ENCODE assay signal across 24 mouse cellular contexts in the genomic region with DNA sequence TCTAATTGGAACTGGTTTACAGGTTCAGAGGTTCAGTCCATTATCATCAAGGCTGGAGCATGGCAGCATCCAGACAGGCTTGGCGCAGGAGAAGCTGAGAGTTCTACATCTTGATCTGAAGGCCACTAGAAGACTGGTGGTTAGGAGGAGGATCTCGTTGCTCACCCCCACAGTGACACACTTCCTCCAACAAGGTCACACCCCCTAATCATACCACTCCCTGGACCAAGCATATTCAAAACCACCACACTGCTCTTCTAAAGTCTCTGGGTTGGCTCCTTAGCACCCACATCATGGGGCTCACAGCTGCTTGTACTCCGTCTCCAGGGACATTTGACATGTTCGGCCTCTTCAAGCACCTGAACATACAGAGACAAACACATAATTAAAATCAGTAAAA. TPM values are rescaled to one million over a fixed set of nuclear protein-coding genes. Genes with fewer than 3 reads are reported as not detected.
DNase-seq lines count a peak whose midpoint lies in the region; ATAC-seq and TF ChIP-seq lines count a peak whose summit lies in the region.
"Had no signal": no experiment of that assay in that cellular context is flagged by ENCODE, and none has a peak within 500 bp of the region (broad histone marks: within the 10 kb centered on the region; RNA-seq: fewer than 3 reads in every experiment).

No protein-coding gene starts in this region.

- peak; percentile 65 for DNase-seq in CH12.LX (ENCODE audit: extremely low read depth)
- no peak for DNase-seq in left cerebral cortex, adult 18-20 months (ENCODE audit: low spot score in 2 of 2)
- no peak for DNase-seq in retina, embryonic 14.5 days (ENCODE audit: low spot score)
- DNase-seq in urinary bladder, postnatal 10 days (ENCODE audit: low spot score), result no peak
- DNase-seq: adrenal gland, adult 2 months; adrenal gland, postnatal 10 days; adrenal gland, postnatal 36 days; B cell, adult 2 months; cerebellum, adult 11 months; cerebellum, adult 18-20 months; cerebellum, adult 8-10 months; cerebellum, adult 9-11 months; cerebellum, postnatal 14 days; cerebellum, postnatal 36 days; forebrain, postnatal 0 days had no signal

- no peak for TF ChIP-seq RAD21 in CH12.LX (IDR thresholded peaks at IDR 0.05; ENCODE audit: low read depth, low read length)

- H3K27ac ChIP-seq in CH12.LX (ENCODE audit: insufficient read depth, low read depth) (no peak overlapping the region), macrophage (peak overlapping the region; percentile 15; the same call in 1 of the 2 replicates)
- no peak overlapping the region for H3K27ac ChIP-seq in midbrain, embryonic 16.5 days (ENCODE audit: low read length)
- H3K27ac ChIP-seq: embryonic facial prominence, embryonic 10.5 days; embryonic facial prominence, embryonic 12.5 days; forebrain, embryonic 13.5 days; forebrain, embryonic 15.5 days had no signal

- dilution Hi-C loops in CH12.LX (cut with MboI; ENCODE audit: extremely low pct_ligation_motif_present, extremely low pct_unique_long_range_greater_than_20kb, low sequenced_read_pairs), result no loop called here

- no peaks in the 10 kb centered on the region for H3K79me2 ChIP-seq in CH12.LX (replicated peaks; ENCODE audit: control insufficient read depth, extremely low read depth, insufficient read depth, poor library complexity, severe bottlenecking)
- H3K79me2 ChIP-seq in macrophage (ENCODE audit: inconsistent target), result no peaks in the 10 kb centered on the region

- TF ChIP-seq POLR2A in CH12.LX (IDR thresholded peaks at IDR 0.05; ENCODE audit: low read depth, low read length), result peak; percentile 41

- no peaks in the 10 kb centered on the region for H3K27me3 ChIP-seq in CH12.LX (replicated peaks)
- H3K27me3 ChIP-seq in midbrain, embryonic 16.5 days (ENCODE audit: control insufficient read depth, insufficient read depth, low read depth, low read length), result no peaks in the 10 kb centered on the region
- H3K27me3 ChIP-seq: embryonic facial prominence, embryonic 12.5 days; forebrain, embryonic 13.5 days; forebrain, embryonic 15.5 days had no signal

- peak; percentile 85 for ATAC-seq in common myeloid progenitor, adult 5-6 weeks (replicated peaks; ENCODE audit: low read depth, poor library complexity, severe bottlenecking)
- peak; percentile 77 for ATAC-seq in megakaryocyte progenitor cell, adult 5-6 weeks (replicated peaks; ENCODE audit: poor library complexity)
- ATAC-seq in midbrain, embryonic 16.5 days, result no peak
- ATAC-seq: CD4-positive, CD25-positive, alpha-beta regulatory T cell, adult 4 months; forebrain, embryonic 13.5 days; forebrain, embryonic 15.5 days; forebrain, postnatal 0 days had no signal

- WGBS in macrophage (ENCODE audit: missing documents), result 67% methylated on average over 4 of the region's 4 CpGs
- 89% methylated on average over 4 of the region's 4 CpGs for WGBS in midbrain, embryonic 16.5 days

- H3K9me3 ChIP-seq in CH12.LX (replicated peaks; ENCODE audit: low read length), result no peaks in the 10 kb centered on the region
- H3K9me3 ChIP-seq in midbrain, embryonic 16.5 days (replicated peaks; ENCODE audit: control insufficient read depth, low read length, poor library complexity, severe bottlenecking), result no peaks in the 10 kb centered on the region
- H3K9me3 ChIP-seq: embryonic facial prominence, embryonic 10.5 days; embryonic facial prominence, embryonic 12.5 days; forebrain, embryonic 13.5 days; forebrain, embryonic 15.5 days had no signal

- H3K36me3 ChIP-seq in CH12.LX (replicated peaks in 1 of 2; ENCODE audit: control insufficient read depth in 1 of 2, insufficient read depth in 1 of 2, low read length in 1 of 2) (no peaks in the 10 kb centered on the region), macrophage (ENCODE audit: inconsistent target) (no peaks in the 10 kb centered on the region)
- H3K36me3 ChIP-seq in midbrain, embryonic 16.5 days (ENCODE audit: control insufficient read depth, insufficient read depth, low read length), result no peaks in the 10 kb centered on the region
- H3K36me3 ChIP-seq: embryonic facial prominence, embryonic 10.5 days; embryonic facial prominence, embryonic 12.5 days; forebrain, embryonic 15.5 days had no signal

- H3K4me3 ChIP-seq in CH12.LX (replicated peaks in 1 of 3; ENCODE audit: low read depth in 2 of 3, low read length in 2 of 3, poor library complexity in 1 of 3) (peak overlapping the region in 1 of 3 experiments; percentile 42), macrophage (ENCODE audit: inconsistent target) (no peak overlapping the region)
- no peak overlapping the region for H3K4me3 ChIP-seq in midbrain, embryonic 16.5 days (ENCODE audit: low read depth, low read length)
- H3K4me3 ChIP-seq: embryonic facial prominence, embryonic 10.5 days; embryonic facial prominence, embryonic 12.5 days; forebrain, embryonic 13.5 days; forebrain, embryonic 15.5 days had no signal

- in situ Hi-C loops in CH12.LX (cut with MboI; ENCODE audit: low pct_ligation_motif_present, low pct_unique_long_range_greater_than_20kb, low sequenced_read_pairs), result no loop called here

- TF ChIP-seq CTCF in CH12.LX (conservative IDR thresholded peaks at IDR 0.05 in 1 of 2, IDR thresholded peaks at IDR 0.05 in 1 of 2; ENCODE audit: low read depth in 2 of 2, low read length in 2 of 2), result no peak

- H3K4me2 ChIP-seq in CH12.LX (ENCODE audit: insufficient read depth, low read depth, poor library complexity, severe bottlenecking), result 0 out of 2 replicates have a peak overlapping the region, but pooled peaks have one; percentile 18
- no peak overlapping the region for H3K4me2 ChIP-seq in midbrain, embryonic 16.5 days (ENCODE audit: low read length)
- H3K4me2 ChIP-seq: embryonic facial prominence, embryonic 12.5 days; forebrain, embryonic 13.5 days; forebrain, embryonic 15.5 days had no signal

- no peak for TF ChIP-seq EP300 in CH12.LX (IDR thresholded peaks at IDR 0.05; ENCODE audit: low read length)

- no peak overlapping the region for H3K9ac ChIP-seq in CH12.LX (ENCODE audit: insufficient read depth, low read depth)
- H3K9ac ChIP-seq in midbrain, embryonic 16.5 days (ENCODE audit: low read depth, low read length), result no peak overlapping the region
- H3K9ac ChIP-seq: embryonic facial prominence, embryonic 12.5 days; forebrain, embryonic 13.5 days; forebrain, embryonic 15.5 days; forebrain, postnatal 0 days had no signal

- peaks cover 0 to 12% of the 10 kb centered on the region in 2 experiments; a peak in 3 of 4 replicates for H3K4me1 ChIP-seq in CH12.LX (ENCODE audit: control insufficient read depth in 1 of 2, insufficient read depth in 2 of 2)
- H3K4me1 ChIP-seq in midbrain, embryonic 16.5 days (ENCODE audit: control insufficient read depth, insufficient read depth, low read length), result no peaks in the 10 kb centered on the region
- H3K4me1 ChIP-seq: embryonic facial prominence, embryonic 12.5 days; forebrain, embryonic 13.5 days; forebrain, embryonic 15.5 days had no signal

TF ChIP-seq in CH12.LX, 34 proteins besides CTCF, POLR2A, EP300 and RAD21:
- TF ChIP-seq ZNF384 (IDR thresholded peaks at IDR 0.05; ENCODE audit: low read depth, low read length) (no peak), TBP (conservative IDR thresholded peaks at IDR 0.05; ENCODE audit: low read depth, low read length) (0 out of 2 replicates have a peak, but pooled peaks have one; percentile 50), TCF12 (IDR thresholded peaks at IDR 0.05; ENCODE audit: low read depth, low read length) (peak; percentile 47; the same call in 1 of the 2 replicates), RCOR1 (conservative IDR thresholded peaks at IDR 0.05; ENCODE audit: low read depth, low read length) (no peak), NELFE (IDR thresholded peaks at IDR 0.05; ENCODE audit: low read depth, low read length) (0 out of 2 replicates have a peak, but pooled peaks have one; percentile 11)

RNA-seq across cellular contexts. Expression of a gene that starts 9.4 kb away (rescaled TPM):
- total RNA-seq in CH12.LX (2012; rRNA removed) (82.6 and 91.9 TPM in 2 replicates), CH12.LX (2014; rRNA removed) (57.8 and 61.4 TPM in 2 replicates)
- polyA plus RNA-seq in CH12.LX (2012; ENCODE audit: insufficient read length, low read depth) (110 and 132 TPM in 2 replicates), macrophage (2018) (47.6 to 53.3 TPM (median 51.0 TPM) in 3 replicates)
- total RNA-seq in common myeloid progenitor, adult 5-6 weeks (2017), result 139 and 149 TPM in 2 replicates
- total RNA-seq in macrophage (2018; cell fraction: chromatin; rRNA removed), result 100 to 1,000 TPM in 8 of 26 experiments, 10 to 100 TPM in 18; 24.8 to 132 (median 79.3) TPM
- 10 to 100 TPM; 31.2 to 53.9 (median 45.2) TPM for total RNA-seq in macrophage (2018; cell fraction: cytosol; rRNA removed)
- total RNA-seq in macrophage (2018; cell fraction: nucleus; rRNA removed), result 10 to 100 TPM; 29.5 to 79.0 (median 44.0) TPM
- total RNA-seq in megakaryocyte progenitor cell, adult 5-6 weeks (2015), result 52.4 and 69.7 TPM in 2 replicates
- total RNA-seq in megakaryocyte progenitor cell, adult 5-6 weeks (2017), result 95.0 and 96.0 TPM in 2 replicates
- polyA plus RNA-seq in midbrain, embryonic 16.5 days (2015; fragmentation: Nextera tagmentation; extraction: Ambion mirVana), result 75.1 and 78.2 TPM in 2 replicates
- 10 to 100 TPM; 58.3 to 59.1 TPM for total RNA-seq in left cerebral cortex, adult 18-20 months (2021)

RNA-seq across cellular contexts. Expression of a gene that starts 20.5 kb away (rescaled TPM):
- total RNA-seq in CH12.LX (2012; rRNA removed), result 1.4 and 2.7 TPM in 2 replicates
- 2.8 and 3.1 TPM in 2 replicates for total RNA-seq in CH12.LX (2014; rRNA removed)
- 1.0 and 1.1 TPM in 2 replicates for polyA plus RNA-seq in CH12.LX (2012; ENCODE audit: insufficient read length, low read depth)
- 0.39 and 0.64 TPM in 2 replicates for total RNA-seq in common myeloid progenitor, adult 5-6 weeks (2017)
- total RNA-seq in macrophage (2018; cell fraction: chromatin; rRNA removed), result under 1 TPM in 9 of 26 experiments, not detected in 17; 0.19 to 0.86 (median 0.31) TPM
- under 1 TPM in 21 of 26 experiments, not detected in 5; 0.03 to 0.70 (median 0.10) TPM for total RNA-seq in macrophage (2018; cell fraction: cytosol; rRNA removed)
- total RNA-seq in macrophage (2018; cell fraction: nucleus; rRNA removed), result 1 to 10 TPM in 1 of 26 experiments, under 1 TPM in 11, not detected in 14; 0.11 to 2.1 (median 0.33) TPM
- polyA plus RNA-seq in macrophage (2018), result 0.06 TPM in 1 of 3 replicates, not detected in the others
- total RNA-seq in megakaryocyte progenitor cell, adult 5-6 weeks (2015), result 0.05 TPM in 1 of 2 replicates, not detected in the other
- total RNA-seq in megakaryocyte progenitor cell, adult 5-6 weeks (2017), result 0.10 TPM in 1 of 2 replicates, not detected in the other
- polyA plus RNA-seq in midbrain, embryonic 16.5 days (2015; fragmentation: Nextera tagmentation; extraction: Ambion mirVana), result 4.2 and 5.5 TPM in 2 replicates
- total RNA-seq in left cerebral cortex, adult 18-20 months (2021), result 1 to 10 TPM; 4.6 to 4.8 TPM
